26 mouse cellular contexts compared by ENCODE assay signal in genomic region chr14:22845401-22845800, GRCm38 (mm10).
DNase-seq lines count a peak whose midpoint lies in the region; ATAC-seq and TF ChIP-seq lines count a peak whose summit lies in the region.
"Had no signal": no experiment of that assay in that cellular context is flagged by ENCODE, and none has a peak within 500 bp of the region (broad histone marks: within the 10 kb centered on the region; RNA-seq: fewer than 3 reads in every experiment).

No protein-coding gene starts in this region.

- no peaks in the 10 kb centered on the region for H3K36me3 ChIP-seq in kidney, postnatal 0 days (ENCODE audit: insufficient read depth, low read length)
- H3K36me3 ChIP-seq in lung, embryonic 15.5 days = no peaks in the 10 kb centered on the region
- H3K36me3 ChIP-seq: hindbrain, embryonic 12.5 days; limb, embryonic 12.5 days; liver, embryonic 12.5 days; midbrain, embryonic 13.5 days; neural tube, embryonic 13.5 days had no signal

- H3K27me3 ChIP-seq in kidney, postnatal 0 days (ENCODE audit: insufficient read depth, low read length) = no peaks in the 10 kb centered on the region
- H3K27me3 ChIP-seq in lung, embryonic 15.5 days = no peaks in the 10 kb centered on the region
- H3K27me3 ChIP-seq: hindbrain, embryonic 12.5 days; limb, embryonic 12.5 days; liver, embryonic 12.5 days; midbrain, embryonic 13.5 days; neural tube, embryonic 13.5 days had no signal

- no peak for ATAC-seq in kidney, postnatal 0 days (replicated peaks; ENCODE audit: low FRiP score, low read depth)
- peak; percentile 81 for ATAC-seq in lung, embryonic 15.5 days (ENCODE audit: borderline replicate concordance, extremely low read depth, low FRiP score, low TSS enrichment)
- peak; percentile 58 for ATAC-seq in megakaryocyte progenitor cell, adult 5-6 weeks (replicated peaks; ENCODE audit: poor library complexity)
- ATAC-seq: CD4-positive, CD25-positive, alpha-beta regulatory T cell, adult 4 months; forebrain, embryonic 14.5 days; intestine, embryonic 16.5 days; liver, embryonic 12.5 days; liver, postnatal 0 days; midbrain, embryonic 13.5 days had no signal

- H3K4me1 ChIP-seq in kidney, postnatal 0 days (replicated peaks; ENCODE audit: insufficient read depth, low read length) = no peaks in the 10 kb centered on the region
- peaks cover 4% of the 10 kb centered on the region; the same call in 1 of the 2 replicates for H3K4me1 ChIP-seq in lung, embryonic 15.5 days
- H3K4me1 ChIP-seq: hindbrain, embryonic 12.5 days; liver, embryonic 12.5 days; midbrain, embryonic 13.5 days; neural tube, embryonic 13.5 days had no signal

- no peaks in the 10 kb centered on the region for H3K9me3 ChIP-seq in kidney, postnatal 0 days (replicated peaks; ENCODE audit: low read length)
- H3K9me3 ChIP-seq in lung, embryonic 15.5 days = no peaks in the 10 kb centered on the region
- H3K9me3 ChIP-seq: hindbrain, embryonic 12.5 days; limb, embryonic 12.5 days; liver, embryonic 12.5 days; midbrain, embryonic 13.5 days; neural tube, embryonic 13.5 days had no signal

- TF ChIP-seq CTCF in kidney, postnatal 0 days (IDR thresholded peaks at IDR 0.05; ENCODE audit: low read depth) = no peak

- no peak overlapping the region for H3K9ac ChIP-seq in kidney, postnatal 0 days (ENCODE audit: low read depth, low read length)
- no peak overlapping the region for H3K9ac ChIP-seq in lung, embryonic 15.5 days
- H3K9ac ChIP-seq: hindbrain, embryonic 12.5 days; limb, embryonic 12.5 days; liver, embryonic 12.5 days; liver, postnatal 0 days; midbrain, embryonic 13.5 days; neural tube, embryonic 13.5 days had no signal

- H3K4me3 ChIP-seq in kidney, postnatal 0 days (replicated peaks; ENCODE audit: low read depth, low read length) = no peak overlapping the region
- H3K4me3 ChIP-seq in lung, embryonic 15.5 days = no peak overlapping the region
- H3K4me3 ChIP-seq: hindbrain, embryonic 12.5 days; limb, embryonic 12.5 days; liver, embryonic 12.5 days; midbrain, embryonic 13.5 days; neural tube, embryonic 13.5 days had no signal

- no peak overlapping the region for H3K27ac ChIP-seq in kidney, postnatal 0 days
- H3K27ac ChIP-seq in lung, embryonic 15.5 days = no peak overlapping the region
- H3K27ac ChIP-seq: hindbrain, embryonic 12.5 days; limb, embryonic 12.5 days; liver, embryonic 12.5 days; midbrain, embryonic 13.5 days; neural tube, embryonic 13.5 days had no signal

- 64% methylated on average over 4 of the region's 4 CpGs for WGBS in kidney, postnatal 0 days
- 40% methylated on average over 4 of the region's 4 CpGs for WGBS in lung, embryonic 15.5 days

- H3K4me2 ChIP-seq in kidney, postnatal 0 days (ENCODE audit: low read length) = no peak overlapping the region
- no peak overlapping the region for H3K4me2 ChIP-seq in lung, embryonic 15.5 days
- H3K4me2 ChIP-seq: heart, embryonic 11.5 days; hindbrain, embryonic 12.5 days; limb, embryonic 12.5 days; liver, embryonic 12.5 days; midbrain, embryonic 13.5 days; neural tube, embryonic 13.5 days had no signal

- DNase-seq in kidney, postnatal 0 days (ENCODE audit: low spot score) = peak; percentile 49
- no peak for DNase-seq in kidney, postnatal 14 days
- DNase-seq in lung, postnatal 14 days = no peak
- DNase-seq in R1 (ENCODE audit: low read depth, low spot score) = peak; percentile 2
- DNase-seq in adrenal gland, postnatal 25 days = no peak
- DNase-seq: adrenal gland, adult 8-10 months; cerebellum, adult 8-10 months; cerebellum, postnatal 25 days; gastrocnemius, postnatal 25 days; heart, adult 11 months; heart, postnatal 36 days; layer of hippocampus, adult 9-11 months; liver, postnatal 0 days; thymus, adult 2 months; thymus, postnatal 36 days had no signal

Comparison
In these comparisons a context has a peak if more than half of its experiments do, and no peak if none do; other contexts are left out.
1. DNase-seq: peak in kidney, postnatal 0 days (single experiment) and R1 (single experiment); none in kidney, postnatal 14 days (single experiment), lung, postnatal 14 days (single experiment) and adrenal gland, postnatal 25 days (single experiment).